Mouse (Mus musculus) midbrain, embryonic 10.5 days (tissue): ENCODE results near the gene Cnga1. TPM values are rescaled to one million over a fixed set of nuclear protein-coding genes. Genes with fewer than 3 reads are reported as not detected.

Experiments
- DNase-seq: peaks from one replicate; pipeline ENCODE4 v3.0.0-alpha.2; 2017; ENCODE audit warnings: low spot score
- H3K27ac ChIP-seq: fragments of 300-500 bp; sonication (generic); replicated peaks from 2 replicates; pipeline ENCODE4 v1.5.1; 2016; ENCODE audit warnings: mild to moderate bottlenecking
- H3K27me3 ChIP-seq: fragments of 300-500 bp; sonication (generic); 2 replicates; pipeline ENCODE4 v1.6.1; 2016; ENCODE audit warnings: low read depth, mild to moderate bottlenecking; ENCODE audit not compliant: poor library complexity, severe bottlenecking
- H3K36me3 ChIP-seq: fragments of 300-500 bp; sonication (generic); 2 replicates; pipeline ENCODE4 v1.6.1; 2016; ENCODE audit warnings: mild to moderate bottlenecking, moderate library complexity
- H3K4me1 ChIP-seq: fragments of 300-500 bp; sonication (generic); 2 replicates; pipeline ENCODE4 v1.6.1; 2016
- H3K4me3 ChIP-seq: fragments of 300-500 bp; sonication (generic); 2 replicates; pipeline ENCODE4 v1.5.1; 2016; ENCODE audit warnings: mild to moderate bottlenecking, moderate library complexity
- H3K9me3 ChIP-seq: fragments of 300-500 bp; sonication (generic); replicated peaks from 2 replicates; pipeline ENCODE4 v1.6.1; 2016; ENCODE audit warnings: mild to moderate bottlenecking
- WGBS: fragments of 180-500 bp; shearing (Covaris S2); methylation state at CpG from one replicate; pipeline ENCODE4 v1.1.7; 2016; 5-methylcytosine and 5-hydroxymethylcytosine counted together
- polyA plus RNA-seq: library from polyadenylated mRNA; unstranded; fragments of >200 nt; fragmentation: Nextera tagmentation; extraction: Ambion mirVana; gene quantifications from 2 replicates; pipeline ENCODE4 v1.2.1, GENCODE M21; 2016

The Cnga1 gene
- polyA plus RNA-seq, 1 experiment from 2014 or later = not detected

DNA sequence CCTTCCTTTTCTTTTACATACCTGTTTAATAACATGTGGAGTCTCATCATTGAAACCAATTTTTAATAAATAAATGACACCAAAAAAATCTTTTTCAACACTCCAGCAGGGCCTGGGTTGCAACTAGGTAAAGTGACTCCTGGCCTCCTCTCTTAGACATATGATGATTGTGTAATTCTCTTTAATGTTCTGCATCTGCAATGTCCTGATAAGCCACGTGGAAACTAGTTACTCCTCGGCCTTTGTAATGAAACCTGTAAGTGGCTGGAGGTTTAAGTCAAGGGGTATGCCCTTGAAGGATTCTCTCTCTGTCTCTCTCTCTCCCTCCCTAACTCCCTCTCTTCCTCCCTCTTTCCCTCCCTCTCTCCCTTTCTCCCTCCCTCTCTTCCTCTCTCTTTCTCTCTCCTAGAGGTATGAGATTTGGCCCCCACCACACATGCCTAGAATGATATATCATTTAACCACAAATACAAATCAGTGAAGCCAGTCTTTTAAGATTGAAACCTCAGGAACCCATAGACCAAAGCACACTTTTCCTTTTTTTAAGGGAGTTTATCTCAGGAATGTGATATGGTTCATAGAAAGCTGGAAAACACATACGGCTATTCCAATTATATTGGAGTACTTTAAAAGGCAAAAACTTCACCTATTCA, 83.0 kb downstream of the Cnga1 start:
- Histone ChIP-seq H3K27ac (no peak overlapping the region), H3K9me3 (no peaks in the 10 kb centered on the region), H3K27me3 (no peaks in the 10 kb centered on the region), H3K4me3 (no peak overlapping the region), H3K4me1 (peaks cover 17% of the 10 kb centered on the region), H3K36me3 (peaks cover under 1% of the 10 kb centered on the region)
- 79% methylated on average over 3 of the region's 3 CpGs for WGBS
- DNase-seq = no peak

GRCm38 (mm10) chr5:72559544-72560049, 84.5 kb downstream of the Cnga1 start, which contains the start of gene Nfxl1:
TSS of gene Nfxl1 (minus strand) at chr5:72559684.
- Histone ChIP-seq H3K4me1 (peaks cover 17% of the 10 kb centered on the region), H3K9me3 (no peaks in the 10 kb centered on the region), H3K4me3 (peak within 1 kb of the TSS; percentile 93), H3K27me3 (no peaks in the 10 kb centered on the region), H3K36me3 (peaks cover 16% of the 10 kb centered on the region), H3K27ac (peak within 1 kb of the TSS; percentile 95)
- DNase-seq = peak; percentile 95
- 0% methylated on average over 42 of the region's 42 CpGs for WGBS

GRCm38 (mm10) chr5:72558716-72559526, 85.2 kb downstream of the Cnga1 start:
- no peak for DNase-seq
- under 1% methylated on average over 57 of the region's 57 CpGs for WGBS
- Histone ChIP-seq H3K9me3 (no peaks in the 10 kb centered on the region), H3K27ac (peak overlapping the region; percentile 95), H3K4me1 (peaks cover 17% of the 10 kb centered on the region), H3K4me3 (peak overlapping the region; percentile 93), H3K27me3 (no peaks in the 10 kb centered on the region), H3K36me3 (peaks cover 23% of the 10 kb centered on the region)

GRCm38 (mm10) chr5:72556245-72556644, 87.8 kb downstream of the Cnga1 start:
- H3K27me3 ChIP-seq = no peaks in the 10 kb centered on the region
- 93% methylated on average over 3 of the region's 3 CpGs for WGBS
- no peak overlapping the region for H3K4me3 ChIP-seq
- H3K4me1 ChIP-seq = peaks cover 17% of the 10 kb centered on the region
- no peak overlapping the region for H3K27ac ChIP-seq
- no peaks in the 10 kb centered on the region for H3K9me3 ChIP-seq
- peaks cover 46% of the 10 kb centered on the region for H3K36me3 ChIP-seq
- no peak for DNase-seq

Other genes with a start within 250 kb of the Cnga1 start
- gene Corin, start 139.8 kb downstream of the Cnga1 start, polyA plus RNA-seq = 5.0 and 5.7 TPM in 2 replicates
- gene Nfxl1, start 84.6 kb downstream of the Cnga1 start, polyA plus RNA-seq = 17.8 and 20.4 TPM in 2 replicates
- gene Zar1, start 63.0 kb downstream of the Cnga1 start, polyA plus RNA-seq = 0.54 and 1.2 TPM in 2 replicates
- gene Gm5868, start 56.7 kb downstream of the Cnga1 start, polyA plus RNA-seq = 3.7 and 6.3 TPM in 2 replicates
- gene Nipal1, start 3.5 kb upstream of the Cnga1 start, polyA plus RNA-seq = 0.48 and 0.51 TPM in 2 replicates
- gene Txk, start 108.5 kb upstream of the Cnga1 start, polyA plus RNA-seq = 0.06 TPM in 1 of 2 replicates, not detected in the other
- 3.2 and 4.6 TPM in 2 replicates for gene Tec, start 224.2 kb upstream of the Cnga1 start, polyA plus RNA-seq